Mouse (Mus musculus): ENCODE results near the gene Anapc1.
"Not testable (repeated sequence)": the region's sequence is repeated elsewhere in the genome, so short reads cannot be mapped to it uniquely, and the experiment has no call there.

Gene Anapc1

GRCm38 (mm10) chr2:128696426-128696825 is 9.2 kb upstream of the Anapc1 start:
- no peak for DNase-seq (ENCODE audit: low spot score)

DNA sequence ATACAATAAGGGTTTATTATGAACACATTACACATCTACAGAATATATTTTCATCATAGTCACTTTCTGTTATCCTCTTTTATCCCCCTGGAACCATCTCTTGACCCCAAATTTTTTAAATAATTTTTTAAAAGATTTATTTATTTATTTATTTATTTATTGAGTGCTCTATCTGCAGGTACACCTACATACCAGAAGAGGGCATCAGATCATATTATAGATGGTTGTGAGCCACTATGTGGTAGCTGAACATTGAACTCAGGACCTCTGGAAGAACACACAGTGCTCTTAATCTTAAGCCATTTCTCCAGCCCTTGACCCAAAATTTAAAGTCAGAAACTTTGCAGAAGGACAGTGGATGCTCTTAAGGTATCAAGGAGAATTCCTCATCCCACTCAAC is 7.4 kb upstream of the Anapc1 start:
- DNase-seq (ENCODE audit: low spot score) = no peak

GRCm38 (mm10) chr2:128693828-128694227 is 6.6 kb upstream of the Anapc1 start:
- DNase-seq (ENCODE audit: low spot score) = not testable (repeated sequence)

- no peak for DNase-seq (ENCODE audit: low spot score)
These were observed 6.0 kb upstream of the Anapc1 start for GRCm38 (mm10) chr2:128693236-128693635.

- DNase-seq (ENCODE audit: low spot score) = no peak
These were observed 5.6 kb upstream of the Anapc1 start for GRCm38 (mm10) chr2:128692771-128693170.

- no peak for DNase-seq (ENCODE audit: low spot score)
These were observed 5.1 kb upstream of the Anapc1 start for GRCm38 (mm10) chr2:128692336-128692735.

DNA sequence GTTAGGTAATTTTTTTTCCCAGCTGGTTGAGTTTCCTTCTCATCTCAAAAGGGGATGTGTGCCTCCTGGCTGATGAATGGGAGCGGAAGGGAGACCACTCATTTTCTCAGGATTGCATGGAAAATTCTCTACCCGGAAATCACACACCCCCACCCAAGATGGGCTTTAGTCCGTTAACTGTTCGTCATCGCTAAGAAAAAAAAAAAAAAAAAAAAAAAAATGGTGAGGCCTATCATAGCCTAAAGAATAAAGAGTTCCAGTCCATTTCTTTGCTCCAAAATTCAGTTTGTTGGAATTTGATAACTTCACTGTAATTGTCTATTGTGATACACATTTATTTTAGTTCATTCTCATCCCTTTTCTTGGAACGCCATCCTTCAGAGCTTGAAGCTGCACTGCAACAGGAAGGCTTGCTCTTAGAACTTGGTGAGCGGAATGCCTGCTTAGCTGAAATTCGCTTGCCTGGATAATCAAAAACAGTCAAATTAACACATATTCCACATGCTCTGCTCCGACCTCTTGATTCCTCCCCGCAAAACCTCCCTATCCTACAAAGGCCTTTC is 448 bp upstream of the Anapc1 start:
- no peak for DNase-seq (ENCODE audit: low spot score)

DNA sequence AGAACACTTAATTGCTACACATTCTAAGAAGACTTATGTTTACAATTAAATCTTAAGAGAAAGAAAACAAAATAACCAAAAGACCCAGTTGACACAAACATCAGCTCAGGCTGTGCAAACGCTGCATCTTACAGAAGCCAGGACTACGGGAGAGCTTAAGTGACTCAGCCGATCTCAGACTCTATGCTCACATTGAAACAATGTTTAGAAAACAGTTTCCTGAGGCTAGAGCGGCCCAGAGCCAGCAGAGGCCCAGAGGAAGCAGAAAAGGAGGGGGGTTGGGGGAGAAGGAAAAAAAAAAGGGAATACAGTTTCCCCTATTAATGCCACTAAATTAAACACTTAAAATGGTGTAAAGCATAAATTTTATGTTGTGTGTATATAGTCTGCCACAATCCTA is 6.5 kb downstream of the Anapc1 start:
- DNase-seq (ENCODE audit: low spot score) = no peak

GRCm38 (mm10) chr2:128620578-128620977 is 66.6 kb downstream of the Anapc1 start:
- no peak for DNase-seq (ENCODE audit: low spot score)

GRCm38 (mm10) chr2:128615366-128615765 is 71.8 kb downstream of the Anapc1 start:
- DNase-seq (ENCODE audit: low spot score) = no peak

DNA sequence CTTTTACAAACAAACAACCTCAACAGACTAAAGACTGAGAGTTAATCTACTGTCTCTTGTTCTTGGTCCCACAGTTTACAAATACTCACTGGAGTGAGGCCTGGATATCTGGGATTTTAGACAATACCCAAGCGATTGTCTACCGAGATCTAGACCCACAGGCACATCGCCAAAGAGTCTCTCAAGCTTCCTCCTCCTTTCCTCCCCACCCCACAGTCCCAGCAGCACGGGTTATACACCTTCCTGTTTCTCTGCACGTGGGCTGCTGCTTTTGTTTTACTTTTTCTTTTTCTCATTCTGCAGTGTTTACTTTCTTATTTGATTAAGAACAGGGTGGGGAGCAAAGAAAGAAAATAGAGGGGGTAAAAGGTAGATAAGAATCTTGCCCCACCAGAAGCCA is 73.8 kb downstream of the Anapc1 start:
- no peak for DNase-seq (ENCODE audit: low spot score)

DNA sequence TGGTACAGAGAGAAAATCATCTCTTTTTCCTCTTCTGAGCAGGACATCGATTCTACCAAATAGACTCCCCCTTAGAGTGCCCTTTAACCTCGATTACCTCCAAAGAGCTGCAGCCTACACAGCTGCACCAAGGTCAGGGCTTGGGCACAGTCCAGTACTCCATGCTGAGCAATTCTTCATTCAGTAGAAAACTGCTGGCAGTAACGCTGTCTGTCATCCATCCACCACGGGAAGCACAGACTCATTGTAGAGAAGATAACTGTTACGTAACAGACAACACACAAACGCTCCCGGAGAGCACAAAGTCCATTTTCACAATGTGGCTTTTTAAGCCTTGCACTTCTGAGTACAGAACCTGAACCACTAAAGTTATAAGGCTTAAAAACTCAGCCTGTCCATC is 74.9 kb downstream of the Anapc1 start:
- DNase-seq (ENCODE audit: low spot score) = no peak

- no peak for DNase-seq (ENCODE audit: low spot score)
These were observed 76.0 kb downstream of the Anapc1 start for GRCm38 (mm10) chr2:128611178-128611577.

- DNase-seq (ENCODE audit: low spot score) = no peak
These were observed 77.9 kb downstream of the Anapc1 start for GRCm38 (mm10) chr2:128609286-128609685.

- no peak for DNase-seq (ENCODE audit: low spot score)
These were observed 85.7 kb downstream of the Anapc1 start for GRCm38 (mm10) chr2:128601534-128601933.

- DNase-seq (ENCODE audit: low spot score) = no peak
These were observed 94.9 kb downstream of the Anapc1 start for GRCm38 (mm10) chr2:128592301-128592700.

- DNase-seq (ENCODE audit: low spot score) = no peak
These were observed 96.3 kb downstream of the Anapc1 start, which contains the start of gene Spdye4c for GRCm38 (mm10) chr2:128590909-128591308. Gene Spdye4c (plus strand): TSS chr2:128591209.

DNA sequence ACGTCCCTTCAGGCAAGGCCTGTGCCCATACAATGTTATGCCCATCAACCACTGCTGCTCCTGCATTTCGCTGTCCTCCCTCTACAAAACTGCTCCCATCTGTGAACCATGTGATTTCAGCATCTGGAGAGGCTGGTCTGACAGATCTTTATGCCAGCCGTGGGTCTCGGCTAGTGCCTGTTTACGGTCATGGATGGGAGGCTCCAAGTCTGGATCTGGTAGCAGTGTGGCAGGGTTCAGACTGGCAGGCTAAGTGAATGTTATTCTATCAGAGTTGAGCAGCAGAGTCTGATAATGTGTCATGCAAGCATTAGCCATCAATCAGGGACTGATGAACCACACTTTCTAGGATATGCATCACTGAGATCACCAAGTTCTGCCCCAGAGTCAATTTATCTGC is 104.3 kb downstream of the Anapc1 start:
- no peak for DNase-seq (ENCODE audit: low spot score)

GRCm38 (mm10) chr2:128572726-128573624 is 114.2 kb downstream of the Anapc1 start:
- DNase-seq (ENCODE audit: low spot score) = peak; percentile 35

DNA sequence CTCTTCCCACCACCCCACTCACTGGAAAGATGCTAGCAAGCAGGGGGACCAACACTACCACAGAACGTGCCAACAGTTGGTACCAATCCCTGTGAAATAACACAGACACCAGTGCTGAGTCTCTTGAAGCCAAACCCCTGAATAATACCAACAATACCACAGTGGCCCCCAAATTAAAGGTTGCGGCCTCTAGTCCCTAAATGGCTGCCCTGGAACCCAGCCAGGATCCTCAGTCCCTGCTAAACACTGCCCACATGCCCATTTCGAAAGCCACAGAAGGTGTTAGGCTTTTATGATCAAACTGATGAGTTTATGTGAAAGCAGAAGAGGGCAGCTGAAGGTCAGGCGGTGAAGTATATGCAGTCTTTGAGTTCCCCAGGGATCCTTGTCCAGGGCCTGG is 116.2 kb downstream of the Anapc1 start:
- no peak for DNase-seq (ENCODE audit: low spot score)

GRCm38 (mm10) chr2:128568490-128568889 is 118.7 kb downstream of the Anapc1 start:
- DNase-seq (ENCODE audit: low spot score) = no peak

DNA sequence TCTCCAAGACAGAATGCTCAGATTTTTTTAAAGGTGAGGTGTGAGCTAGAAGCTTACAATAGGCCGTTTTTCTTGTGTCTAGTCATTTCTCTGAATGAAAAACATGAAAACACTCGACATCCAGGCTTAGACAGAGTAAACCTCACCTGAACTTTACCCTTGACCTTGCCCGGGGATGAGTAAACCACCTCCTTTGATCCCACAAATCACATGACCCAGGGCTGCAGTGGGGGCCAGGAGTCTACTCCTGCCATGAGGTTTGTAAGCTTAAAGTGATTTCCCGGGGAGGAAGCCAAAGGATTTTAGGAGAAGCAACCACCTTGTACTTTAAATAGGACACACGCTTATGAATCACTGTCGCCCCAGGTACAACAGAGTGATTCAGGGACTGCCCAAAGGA is 119.2 kb downstream of the Anapc1 start:
- no peak for DNase-seq (ENCODE audit: low spot score)

DNA sequence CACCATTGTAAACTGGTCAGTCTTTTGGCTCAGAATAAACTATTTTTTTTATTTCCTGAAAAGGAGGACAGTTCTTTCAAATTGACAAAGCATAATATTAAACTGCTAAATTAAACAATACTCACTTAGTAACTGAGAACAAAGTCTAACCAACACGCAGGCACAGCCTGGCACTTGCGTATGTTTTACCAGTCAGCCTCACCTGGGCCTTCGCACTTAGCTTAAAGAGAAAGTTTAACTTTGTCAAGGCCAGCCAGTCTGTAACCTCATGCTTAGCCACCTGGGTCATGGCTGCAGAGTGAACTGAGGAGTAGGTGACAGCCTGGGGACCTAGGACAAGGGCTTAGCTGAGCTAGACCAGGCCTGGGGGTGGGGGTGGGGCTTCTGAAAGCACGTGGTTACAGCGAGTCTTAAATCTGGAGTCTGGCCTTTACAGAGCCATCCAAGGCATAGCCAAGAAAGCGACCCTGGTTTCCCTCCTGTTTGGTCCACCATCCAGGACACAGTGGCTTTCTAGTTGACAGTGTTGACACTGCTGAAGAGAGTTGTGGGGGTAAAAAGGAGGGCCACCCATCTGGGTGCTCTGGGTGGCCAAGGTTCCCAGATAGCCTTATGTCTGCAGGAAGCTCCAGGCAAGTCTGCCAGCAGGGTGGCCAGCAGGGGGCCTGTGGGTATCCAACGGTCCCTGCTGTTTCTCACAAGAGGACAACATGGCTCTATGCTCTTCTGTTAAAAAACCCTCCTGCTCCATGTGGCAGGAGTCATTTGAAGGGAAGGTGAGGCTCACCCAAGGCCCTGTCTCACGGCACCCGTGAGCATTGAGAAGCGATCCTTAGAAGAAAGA is 120.7 kb downstream of the Anapc1 start:
- no peak for DNase-seq (ENCODE audit: low spot score)

Measured in spleen, adult 12 weeks (tissue).